Mouse (Mus musculus) c-Kit-positive CD71-positive TER-119-negative erythroid progenitor cells, embryonic 14.5 days (primary cell): ENCODE results near the gene Dnajb2.

Experiments used
- DNase-seq: peaks from one replicate; pipeline ENCODE4 v3.0.0-alpha.2; 2013; ENCODE audit warnings: low read depth

Dnajb2 gene

DNA sequence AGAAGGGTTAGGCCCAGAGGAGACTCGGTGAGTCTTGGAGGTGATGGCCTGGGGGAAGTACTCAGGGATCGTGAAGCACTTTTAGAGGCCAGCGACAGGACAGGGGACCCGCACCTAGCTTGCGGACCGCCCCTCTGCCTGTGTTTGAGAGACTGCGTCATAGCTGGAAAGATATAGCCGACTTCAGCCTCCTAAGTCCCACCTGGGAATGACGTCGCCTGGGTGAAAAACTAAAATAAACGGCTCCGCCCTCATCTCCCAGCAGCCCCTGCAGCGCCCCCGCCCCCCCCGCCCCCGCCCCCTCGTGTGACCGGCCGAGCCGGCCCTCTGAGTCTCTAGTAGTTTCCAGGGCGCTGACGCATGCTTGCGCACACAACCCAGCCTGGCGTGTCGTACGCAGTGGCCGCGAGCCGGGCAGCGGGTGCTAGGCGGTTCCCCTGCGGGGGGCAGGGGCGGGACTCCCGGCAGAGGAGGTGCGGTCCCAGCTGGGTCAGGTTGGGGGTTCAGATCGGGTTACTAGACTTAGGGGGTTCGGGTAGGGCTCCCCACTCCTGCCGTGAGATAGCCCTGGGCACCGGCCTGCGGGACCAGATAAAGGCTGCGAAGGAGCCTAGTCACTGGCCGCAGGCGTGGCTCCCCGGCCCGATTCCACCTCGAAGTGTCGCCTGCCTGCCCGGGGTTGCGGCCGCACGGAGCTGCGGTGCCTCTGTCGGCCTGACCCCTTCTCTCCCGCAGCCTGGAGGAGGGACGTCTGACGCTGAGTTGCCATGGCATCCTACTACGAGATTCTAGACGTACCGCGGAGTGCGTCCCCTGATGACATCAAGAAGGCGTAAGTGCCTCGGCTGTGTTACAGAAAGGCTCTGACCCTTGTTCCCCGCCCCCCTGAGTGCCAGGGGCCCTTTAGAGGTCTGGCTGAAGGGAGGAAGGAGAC, at the start of gene Dnajb2:
Gene Dnajb2 (plus strand): TSS at position 290 of the 934 bp plus-strand sequence.
- peak; percentile 71 for DNase-seq

DNA sequence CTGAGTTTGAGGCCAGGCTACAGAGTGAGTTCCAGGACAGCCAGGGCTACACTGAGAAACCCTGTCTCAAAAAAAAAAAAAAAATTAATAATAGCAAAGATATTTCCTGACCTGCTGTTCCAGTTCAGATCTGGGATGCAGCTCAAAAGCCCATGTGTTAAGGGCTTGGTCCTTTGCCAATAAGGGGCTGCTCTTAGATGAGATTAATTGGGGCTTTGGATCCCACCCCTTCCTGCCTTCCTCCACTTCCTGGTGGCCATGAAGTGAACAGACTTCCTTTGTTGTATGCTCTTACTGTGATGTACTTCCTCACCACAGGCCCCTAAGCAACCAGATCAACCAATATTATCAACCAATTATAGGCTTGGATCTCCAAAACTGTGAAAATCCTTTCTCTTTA, 49.1 kb upstream of the Dnajb2 start:
- DNase-seq, result no peak

DNA sequence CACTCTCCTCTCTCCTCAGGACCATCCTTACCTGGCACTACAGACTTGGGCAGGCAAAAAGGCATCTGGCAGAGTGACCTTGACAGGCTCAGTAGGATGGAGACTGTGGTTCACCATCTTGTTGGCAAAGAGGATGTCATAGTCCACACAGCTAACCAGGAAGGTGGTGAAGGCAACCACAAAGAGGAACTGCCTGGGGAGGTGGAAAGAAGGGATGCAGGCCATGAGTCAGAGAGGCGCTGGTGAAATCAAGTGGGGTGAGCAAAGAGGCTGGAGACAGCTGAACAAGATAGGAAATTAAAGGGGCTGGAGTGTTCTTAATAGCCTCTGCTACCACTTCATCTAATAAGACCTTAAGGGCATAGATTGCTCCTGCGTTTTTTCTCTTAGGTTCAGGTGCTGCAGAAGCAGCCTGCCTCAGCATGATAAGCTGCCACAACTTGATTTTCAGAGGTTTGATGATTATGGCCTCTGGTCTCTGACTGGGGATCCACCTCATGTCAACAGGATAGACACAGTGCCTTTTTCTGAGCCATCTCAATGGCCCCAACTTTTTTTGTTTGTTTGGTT, 48.2 kb upstream of the Dnajb2 start:
- DNase-seq, result no peak

DNA sequence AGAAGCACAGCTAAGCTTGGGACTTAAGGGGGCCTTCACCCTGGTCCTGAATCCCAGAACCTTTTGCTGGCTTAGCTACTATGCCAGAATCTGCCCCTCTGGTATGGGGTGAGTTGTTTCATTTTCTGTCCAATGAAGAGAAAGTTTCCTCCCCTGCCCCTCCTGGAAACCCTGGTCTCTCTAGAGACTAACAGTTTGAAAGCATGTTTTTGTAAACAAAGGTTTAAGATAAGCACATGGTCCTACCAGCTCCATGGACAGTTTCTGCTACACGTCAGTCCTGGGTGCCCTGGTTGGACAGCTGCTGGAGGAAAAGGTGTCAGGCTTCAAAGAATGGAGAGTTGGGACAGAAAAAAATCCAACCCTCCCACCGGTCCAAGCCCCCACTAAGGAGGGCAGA, 45.6 kb upstream of the Dnajb2 start:
- peak; percentile 43 for DNase-seq

DNA sequence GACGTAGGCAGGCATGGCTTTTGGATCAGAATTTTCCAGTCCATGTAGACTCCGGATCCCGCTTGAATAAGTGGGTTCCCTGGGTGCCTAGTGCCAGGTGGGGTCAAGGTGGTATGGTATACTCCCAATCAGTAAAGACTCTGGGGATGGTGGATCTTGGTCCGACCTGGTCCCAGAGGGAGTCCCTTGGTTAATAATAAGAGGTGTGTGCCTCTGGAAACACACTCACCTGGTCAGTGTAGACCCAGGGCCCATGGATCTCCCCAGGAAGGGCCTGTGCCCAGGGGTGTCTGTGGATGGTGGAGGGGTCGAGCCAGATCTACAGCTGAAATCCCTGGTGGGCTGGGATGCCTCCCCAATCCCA, 45.0 kb upstream of the Dnajb2 start:
- DNase-seq, result no peak

DNA sequence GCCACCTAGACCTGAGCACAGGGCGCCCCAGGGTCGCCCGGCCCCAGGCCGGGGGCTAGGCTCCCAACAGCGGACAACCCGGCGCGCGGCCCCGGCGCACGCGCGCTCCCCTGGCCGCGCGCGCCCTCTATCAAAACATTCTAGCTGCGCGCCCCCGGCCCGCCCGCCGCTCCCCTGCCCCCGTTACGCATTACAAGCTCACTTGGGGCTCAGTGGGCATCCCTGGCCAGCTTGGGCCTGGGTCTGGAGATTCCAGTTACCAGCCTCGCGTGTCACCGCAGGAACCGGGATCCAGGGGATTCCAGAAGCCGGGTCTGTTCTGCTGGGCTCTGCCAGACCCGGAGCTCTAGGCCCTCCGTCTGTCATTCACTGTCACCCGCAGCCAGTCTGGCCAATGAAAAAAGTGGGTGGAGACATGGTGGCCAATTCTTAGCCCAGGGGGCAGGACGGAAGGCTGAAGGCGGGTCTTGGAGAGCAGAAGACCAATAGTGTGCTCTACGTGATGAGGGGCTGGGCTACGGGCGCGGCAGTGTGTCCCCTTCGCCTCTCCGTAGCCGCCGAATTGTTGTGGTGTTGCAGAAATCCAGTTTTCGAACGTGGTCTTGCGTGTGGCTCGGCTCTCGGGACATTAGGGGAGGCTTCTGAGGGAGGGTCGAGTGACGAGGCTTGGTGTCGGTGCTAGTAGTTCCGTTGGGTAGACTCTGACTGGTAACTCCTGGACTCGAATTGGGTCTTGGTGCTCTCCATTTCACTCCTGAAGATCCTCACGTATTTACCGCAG, 44.4 kb upstream of the Dnajb2 start, which contains the start of the genes Ankzf1 and Atg9a:
Gene Ankzf1 (plus strand): TSS at position 530 of the 781 bp plus-strand sequence.
Gene Atg9a (minus strand): TSS at position 575 of the 781 bp plus-strand sequence.
- peak; percentile 98 for DNase-seq

DNA sequence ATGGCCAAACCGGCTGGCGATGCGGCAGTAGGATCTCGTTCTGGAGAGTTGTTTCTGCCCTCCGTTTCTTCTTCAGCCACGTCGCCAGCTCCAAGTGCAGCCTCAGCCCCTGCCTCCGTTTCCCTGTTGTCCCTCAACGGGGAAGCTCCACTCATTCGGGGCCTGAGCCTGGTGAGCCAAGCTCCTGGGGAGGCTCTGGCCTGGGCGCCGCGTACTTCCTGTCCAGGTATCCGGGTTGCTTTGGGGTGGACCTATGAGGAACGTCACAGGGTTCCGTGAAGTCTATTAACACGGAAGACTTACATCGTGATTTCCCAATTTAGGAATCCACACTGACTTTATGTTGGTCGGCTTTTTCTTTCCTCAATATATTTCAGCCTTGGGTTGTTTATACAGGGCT, 43.8 kb upstream of the Dnajb2 start:
- DNase-seq, result no peak

DNA sequence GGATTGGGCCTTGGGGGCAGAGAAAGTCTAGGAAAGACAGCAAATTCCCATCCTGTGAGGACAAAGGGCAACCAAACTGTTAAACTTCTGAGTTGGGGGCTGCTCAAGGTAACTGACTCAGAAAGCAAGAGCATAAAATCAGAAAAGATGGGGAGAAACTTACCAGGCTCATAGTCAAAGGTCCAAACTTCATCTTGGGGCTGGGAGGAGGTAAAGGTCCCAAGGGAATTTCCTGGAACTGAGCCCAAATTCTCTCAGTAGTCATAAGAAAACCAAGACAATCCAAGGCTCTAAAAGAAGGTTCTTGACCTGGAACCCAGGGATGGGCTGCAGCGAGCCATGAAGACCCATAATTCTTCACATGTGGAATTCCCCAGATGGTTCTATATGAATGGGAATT, 35.0 kb upstream of the Dnajb2 start:
- no peak for DNase-seq

DNA sequence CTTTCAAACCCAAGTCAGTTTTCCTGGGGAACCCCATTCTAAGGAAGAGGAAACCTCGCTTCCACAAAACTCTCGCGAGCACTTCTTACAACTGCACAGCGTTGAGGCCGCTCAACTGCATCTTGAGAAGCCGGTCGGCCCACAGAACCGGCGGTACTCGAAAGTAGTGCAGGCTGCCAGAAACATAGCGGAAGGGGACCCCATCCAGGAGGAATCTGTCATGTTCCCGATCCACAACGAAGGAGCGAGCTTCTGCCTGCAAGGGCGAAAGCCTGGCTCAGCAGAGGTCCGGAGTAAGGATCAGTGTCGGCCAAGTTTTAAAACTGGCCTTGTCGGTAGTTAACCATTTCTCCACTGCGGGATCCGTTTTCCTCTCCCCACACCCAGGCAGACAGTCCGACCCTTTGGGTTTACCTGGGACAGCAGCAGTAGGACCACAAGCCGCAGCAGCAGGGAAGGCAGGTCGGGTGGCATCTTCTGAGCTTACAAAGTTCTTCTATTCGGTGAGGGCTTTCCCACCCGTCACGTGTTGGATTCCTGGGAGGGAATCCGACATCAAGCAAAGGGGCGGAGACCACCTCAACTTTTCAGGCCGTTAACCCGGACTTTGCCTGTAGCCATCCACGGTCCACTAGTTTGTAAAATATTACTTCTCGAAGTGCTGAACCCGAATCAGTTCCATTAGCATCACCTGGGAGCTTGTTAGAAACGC, 27.1 kb upstream of the Dnajb2 start:
- no peak for DNase-seq

DNA sequence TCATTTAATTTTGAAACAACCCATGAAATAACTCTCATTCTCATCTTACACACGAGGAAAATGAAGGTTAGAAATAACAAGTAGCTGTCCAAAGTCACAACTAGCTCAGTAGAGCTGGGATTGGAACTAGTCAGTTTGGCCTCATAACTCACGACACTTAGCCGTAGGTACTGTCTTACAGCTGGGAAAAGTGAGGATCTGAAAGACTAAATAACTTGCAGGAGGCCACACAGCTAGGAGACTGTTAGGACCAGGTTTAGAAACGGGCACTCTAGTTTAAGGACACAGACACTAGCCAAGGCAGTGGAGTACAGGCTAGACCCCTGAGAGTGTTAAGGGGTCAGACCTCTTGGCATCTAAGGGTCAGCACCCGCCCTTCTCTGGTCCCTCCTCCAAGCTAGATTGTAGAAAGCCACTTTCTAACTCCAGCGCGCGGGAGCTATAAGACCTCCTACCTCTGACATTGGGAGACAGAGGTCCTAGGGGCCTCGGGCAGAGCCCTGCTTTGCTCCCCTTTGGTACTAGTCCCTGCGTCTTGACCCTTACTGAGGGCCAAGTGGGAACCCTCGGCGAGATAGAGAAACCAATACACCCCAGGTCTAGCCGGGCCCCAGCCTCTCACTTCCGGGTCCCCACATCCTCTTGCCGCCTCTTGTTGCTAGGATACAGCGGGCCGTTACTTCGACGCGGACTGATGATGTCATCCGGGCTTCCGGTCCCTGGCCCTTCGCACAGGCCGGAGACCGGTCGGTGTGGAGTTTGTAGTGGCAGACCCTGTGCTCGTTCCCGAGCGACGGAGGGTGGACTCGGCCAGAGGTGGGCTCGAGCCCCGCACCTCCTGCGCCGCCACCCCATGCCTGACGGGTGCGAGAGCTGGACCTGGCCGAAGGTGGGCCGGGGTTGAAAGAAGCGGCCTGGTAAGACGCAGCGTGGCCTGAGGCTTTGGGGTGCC, 25.8 kb upstream of the Dnajb2 start, which contains the start of the genes Glb1l and Stk16:
Gene Glb1l (minus strand): TSS at position 678 of the 952 bp plus-strand sequence.
Gene Stk16 (plus strand): TSS at position 703 of the 952 bp plus-strand sequence.
- peak; percentile 96 for DNase-seq

DNA sequence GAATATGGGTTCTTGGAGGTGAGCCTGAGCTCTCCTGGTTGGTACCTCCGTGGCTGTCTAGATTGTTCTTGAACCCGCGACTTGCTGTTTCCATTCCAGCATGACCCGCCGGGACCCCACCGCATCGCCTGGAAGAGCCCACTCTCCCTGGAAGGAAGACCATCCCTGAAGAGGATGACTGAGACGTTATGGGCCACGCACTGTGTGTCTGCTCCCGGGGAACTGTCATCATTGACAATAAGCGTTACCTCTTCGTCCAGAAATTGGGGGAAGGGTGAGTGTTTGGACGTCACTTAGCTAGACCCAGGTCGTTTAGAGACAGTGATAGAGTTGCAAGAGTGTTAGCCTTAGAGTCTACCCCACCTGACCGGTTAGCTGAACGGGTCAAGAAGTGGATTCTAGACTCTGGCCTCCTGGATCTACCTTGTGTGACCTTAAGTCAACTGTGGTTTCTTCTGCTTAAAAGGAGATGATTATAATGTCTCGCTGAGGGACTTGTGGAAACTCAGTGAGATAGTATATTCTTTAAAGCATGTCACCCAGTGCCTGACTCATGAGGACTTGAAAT, 25.0 kb upstream of the Dnajb2 start:
- no peak for DNase-seq

DNA sequence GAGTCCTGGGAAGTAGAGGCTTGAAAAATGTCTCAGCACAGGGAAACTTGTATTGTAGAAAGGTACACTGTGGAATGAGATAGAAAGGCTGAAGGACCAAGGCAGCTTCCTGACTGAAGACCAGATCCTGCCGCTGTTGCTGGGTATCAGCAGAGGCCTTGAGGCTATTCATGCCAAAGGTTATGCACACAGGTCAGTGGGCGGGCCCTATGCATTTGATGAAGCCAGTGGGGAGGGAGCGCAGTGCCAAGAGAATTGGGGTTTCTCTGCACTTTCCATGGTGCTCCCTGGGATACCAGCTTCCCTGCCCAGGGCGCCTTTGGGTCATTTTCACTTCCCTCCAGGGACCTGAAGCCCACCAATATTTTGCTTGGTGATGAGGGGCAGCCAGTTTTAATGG, 23.7 kb upstream of the Dnajb2 start:
- DNase-seq, result no peak

DNA sequence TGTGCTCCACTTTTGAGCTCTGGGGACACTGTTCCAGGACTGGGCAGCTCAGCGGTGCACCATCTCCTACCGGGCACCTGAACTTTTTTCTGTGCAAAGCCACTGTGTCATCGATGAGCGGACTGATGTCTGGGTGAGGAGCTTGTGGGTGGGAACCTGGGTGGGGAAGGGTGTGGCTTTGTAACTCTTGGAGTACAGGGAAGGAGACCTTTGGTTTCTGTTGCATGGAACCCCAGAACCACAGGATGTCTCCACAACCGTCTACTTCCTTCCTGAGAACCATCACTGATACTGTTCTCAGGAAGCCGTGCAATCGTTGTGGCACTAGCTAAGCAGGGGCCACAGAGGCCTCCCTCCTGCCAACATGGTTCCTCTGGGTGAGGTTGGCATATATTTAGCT, 23.1 kb upstream of the Dnajb2 start:
- no peak for DNase-seq

DNA sequence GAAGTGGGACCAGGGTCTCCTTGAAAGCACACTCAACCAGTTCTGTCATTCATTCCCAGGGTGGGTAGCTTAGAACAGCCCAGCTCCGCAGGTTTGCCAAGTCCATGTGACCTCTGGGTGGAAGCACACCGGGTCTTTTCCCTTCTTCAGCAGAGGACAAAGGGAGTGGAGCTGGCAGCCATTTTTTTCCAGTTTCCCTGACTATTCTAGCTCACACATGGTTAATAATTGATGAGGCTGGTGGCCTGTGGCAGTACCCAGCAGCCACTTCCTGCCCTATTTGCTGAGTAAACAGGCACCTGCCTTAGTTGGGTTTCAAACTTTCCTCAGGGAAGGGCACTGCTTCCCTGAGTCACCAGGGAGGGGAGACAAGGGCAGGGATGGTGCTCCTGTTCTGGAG, 21.8 kb upstream of the Dnajb2 start:
- no peak for DNase-seq

DNA sequence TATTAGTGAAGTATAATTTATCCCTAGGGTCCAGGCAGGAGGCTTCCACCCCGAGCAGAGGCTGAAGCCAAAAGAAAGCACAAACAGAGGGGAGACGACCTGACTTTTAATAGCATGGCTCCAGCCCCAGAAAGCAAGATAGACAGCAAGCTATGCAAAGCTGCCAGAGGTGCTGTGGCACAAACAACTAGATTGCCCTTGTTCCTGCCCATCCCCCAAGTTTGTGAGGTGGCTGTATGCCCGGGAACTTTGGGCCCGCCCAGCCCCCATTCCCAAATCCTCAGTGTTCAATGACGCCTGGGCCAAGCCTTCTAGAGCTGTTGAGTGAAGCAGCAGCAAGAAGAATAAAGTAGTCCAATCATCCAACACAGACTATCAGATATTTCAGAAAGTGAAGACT, 21.3 kb upstream of the Dnajb2 start:
- DNase-seq, result no peak

DNA sequence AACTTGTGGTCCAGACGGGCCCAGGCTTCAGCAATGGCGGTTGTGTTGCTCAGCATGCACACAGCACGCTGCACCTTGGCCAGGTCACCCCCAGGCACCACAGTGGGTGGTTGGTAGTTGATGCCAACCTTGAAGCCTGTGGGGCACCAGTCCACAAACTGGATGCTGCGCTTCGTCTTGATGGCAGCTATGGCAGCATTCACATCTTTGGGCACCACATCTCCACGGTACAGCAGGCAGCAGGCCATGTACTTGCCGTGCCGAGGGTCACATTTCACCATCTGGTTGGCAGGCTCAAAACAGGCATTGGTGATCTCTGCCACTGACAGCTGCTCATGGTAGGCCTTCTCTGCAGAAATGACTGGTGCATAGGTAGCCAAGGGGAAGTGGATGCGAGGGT, 20.4 kb upstream of the Dnajb2 start:
- DNase-seq, result no peak

DNA sequence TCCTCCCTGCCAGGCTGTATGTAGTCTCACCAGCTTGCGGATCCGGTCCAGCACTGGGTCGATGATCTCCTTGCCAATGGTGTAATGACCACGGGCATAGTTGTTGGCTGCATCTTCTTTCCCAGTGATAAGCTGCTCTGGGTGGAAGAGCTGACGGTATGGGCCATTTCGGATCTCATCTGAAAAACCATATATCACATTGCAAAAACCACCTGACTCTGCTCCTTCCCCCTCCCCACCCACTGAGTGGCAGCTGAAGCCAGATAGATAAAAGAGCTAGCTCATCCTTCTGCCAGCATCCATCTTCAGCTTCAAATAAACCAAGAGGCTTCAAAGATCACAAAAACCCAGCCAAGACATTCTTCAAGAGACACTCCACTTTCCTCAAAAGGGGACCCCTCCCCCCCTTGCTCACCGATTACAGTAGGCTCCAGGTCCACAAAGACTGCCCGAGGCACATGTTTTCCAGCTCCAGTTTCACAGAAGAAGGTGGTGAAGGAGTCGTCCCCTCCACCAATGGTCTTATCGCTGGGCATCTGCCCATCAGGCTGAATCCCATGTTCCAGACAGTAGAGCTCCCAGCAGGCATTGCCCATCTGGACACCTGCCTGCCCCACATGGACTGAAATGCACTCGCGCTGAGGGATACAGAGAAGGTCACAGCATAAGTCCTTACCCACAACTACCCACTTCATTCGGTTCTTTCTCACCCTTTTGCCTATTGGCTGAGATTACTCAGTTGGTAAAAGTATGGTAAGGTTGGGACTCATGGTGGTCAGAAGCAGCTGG, 19.2 kb upstream of the Dnajb2 start:
- DNase-seq, result no peak

DNA sequence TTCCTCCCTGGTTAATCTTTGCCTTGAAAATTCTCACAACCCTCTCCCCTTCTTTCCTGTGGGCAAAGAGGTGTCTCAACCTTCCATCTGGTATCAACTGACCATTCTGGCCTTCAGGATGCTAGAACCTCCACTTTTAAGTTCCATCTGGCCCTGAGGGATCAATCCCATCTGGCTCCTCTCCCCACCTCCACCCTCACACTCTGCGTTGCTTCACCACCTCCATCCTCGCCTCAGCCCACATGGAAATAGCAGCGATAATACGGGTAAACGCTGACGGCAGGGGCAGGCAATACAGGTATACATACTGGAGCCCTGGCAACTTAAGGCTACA, 18.3 kb upstream of the Dnajb2 start:
- no peak for DNase-seq

DNA sequence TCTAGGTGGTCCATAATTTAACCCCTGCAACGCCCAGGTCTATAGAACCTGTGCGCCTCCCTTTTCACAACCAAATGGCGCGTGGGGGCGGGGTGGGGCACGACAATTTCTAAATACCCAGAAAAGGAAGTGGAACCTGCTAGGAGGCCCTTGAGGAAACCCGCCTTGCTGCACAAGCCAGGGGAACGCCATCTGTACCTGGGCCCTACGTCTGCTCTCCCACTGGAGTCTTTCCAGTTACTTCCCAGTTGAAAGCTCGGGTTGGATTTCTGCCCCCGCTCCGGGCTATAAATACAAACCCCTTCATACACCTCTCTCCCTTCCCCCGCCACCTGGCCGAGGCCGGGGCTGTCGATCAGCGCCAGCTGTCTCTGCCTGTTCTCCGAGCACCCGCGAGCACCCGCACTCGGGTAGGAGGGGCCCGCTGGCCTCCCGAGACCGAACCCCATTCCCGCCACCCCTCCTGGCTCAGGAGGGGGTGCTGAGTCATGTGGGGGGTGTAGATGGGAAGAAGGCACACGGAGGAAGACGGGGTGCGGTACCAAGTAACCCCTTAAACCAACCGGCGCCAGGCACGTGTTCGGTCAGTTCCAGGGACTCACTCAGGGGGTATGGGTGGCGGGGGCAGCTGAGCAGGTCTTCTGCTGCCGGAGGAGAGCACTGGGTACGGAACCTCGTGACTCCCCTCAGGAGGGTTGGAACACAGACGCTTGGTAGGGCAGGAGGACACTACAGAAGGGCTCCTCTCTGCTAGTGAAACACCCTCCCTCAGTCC, 17.8 kb upstream of the Dnajb2 start:
- no peak for DNase-seq
